Mouse (Mus musculus) forebrain, embryonic 10.5 days (tissue): Measurements from ENCODE around the gene Krt5. TPM values are rescaled to one million over a fixed set of nuclear protein-coding genes. Genes with fewer than 3 reads are reported as not detected.

Source experiments
- DNase-seq: peaks from one replicate; pipeline ENCODE4 v3.0.0-alpha.2; 2017; ENCODE audit warnings: low spot score; ENCODE audit errors: extremely low spot score
- H3K27ac ChIP-seq: fragments of 300-500 bp; sonication (generic); 2 replicates; pipeline ENCODE4 v1.5.1; 2016; ENCODE audit warnings: mild to moderate bottlenecking
- H3K27me3 ChIP-seq: fragments of 300-500 bp; sonication (generic); 2 replicates; pipeline ENCODE4 v1.6.1; 2016; ENCODE audit warnings: mild to moderate bottlenecking; ENCODE audit not compliant: poor library complexity, severe bottlenecking
- H3K36me3 ChIP-seq: fragments of 300-500 bp; sonication (generic); replicated peaks from 2 replicates; pipeline ENCODE4 v1.6.1; 2016; ENCODE audit warnings: mild to moderate bottlenecking, moderate library complexity
- H3K4me1 ChIP-seq: fragments of 300-500 bp; sonication (generic); 2 replicates; pipeline ENCODE4 v1.6.1; 2016
- H3K4me3 ChIP-seq: fragments of 300-500 bp; sonication (generic); 2 replicates; pipeline ENCODE4 v1.5.1; 2016; ENCODE audit warnings: mild to moderate bottlenecking, moderate library complexity
- H3K9me3 ChIP-seq: fragments of 300-500 bp; sonication (generic); 2 replicates; pipeline ENCODE4 v1.6.1; 2016; ENCODE audit warnings: mild to moderate bottlenecking, moderate library complexity
- WGBS: fragments of 180-500 bp; shearing (Covaris S2); methylation state at CpG from one replicate; pipeline ENCODE4 v1.1.7; 2016; 5-methylcytosine and 5-hydroxymethylcytosine counted together
- polyA plus RNA-seq: library from polyadenylated mRNA; unstranded; fragments of >200 nt; fragmentation: Nextera tagmentation; extraction: Ambion mirVana; gene quantifications from 2 replicates; pipeline ENCODE4 v1.2.1, GENCODE M21; 2016

The Krt5 gene
- 0.37 and 0.41 TPM in 2 replicates for polyA plus RNA-seq

DNA sequence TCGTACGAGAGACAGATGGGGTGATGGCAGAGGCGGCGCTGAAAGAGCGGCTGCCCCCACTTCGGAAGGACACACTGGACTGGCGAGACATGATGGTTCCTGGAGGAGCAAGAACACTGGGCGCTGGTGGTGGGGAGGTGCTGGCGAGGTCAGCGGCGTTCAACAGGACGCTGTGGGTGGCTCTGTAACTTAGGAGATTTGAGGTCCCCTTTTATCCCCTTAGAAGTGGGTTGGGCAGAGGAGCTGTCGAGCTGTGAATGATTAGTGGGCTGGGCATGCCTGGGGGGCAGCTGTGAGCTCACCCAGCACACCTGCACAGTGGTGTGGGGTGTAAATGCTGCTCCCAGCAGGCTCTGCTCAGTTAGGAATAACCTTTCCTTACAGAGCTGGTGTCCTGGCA is at the start of gene Krt5:
Gene Krt5, minus strand, starts transcription at position 179 of the 400 bp plus-strand sequence.
- H3K36me3 ChIP-seq, result no peaks in the 10 kb centered on the region
- WGBS, result 85% methylated on average over 13 of the region's 13 CpGs
- DNase-seq, result no peak
- H3K4me3 ChIP-seq, result no peak within 1 kb of the TSS
- no peak within 1 kb of the TSS for H3K27ac ChIP-seq
- H3K27me3 ChIP-seq, result no peaks in the 10 kb centered on the region
- H3K9me3 ChIP-seq, result no peaks in the 10 kb centered on the region
- H3K4me1 ChIP-seq, result peaks cover 12% of the 10 kb centered on the region; the same call in 1 of the 2 replicates

- H3K27ac ChIP-seq, result no peak within 1 kb of the TSS
- no peak for DNase-seq
- H3K4me1 ChIP-seq, result no peaks in the 10 kb centered on the region
- no peak within 1 kb of the TSS for H3K4me3 ChIP-seq
- peaks cover 5% of the 10 kb centered on the region; the same call in 1 of the 2 replicates for H3K27me3 ChIP-seq
- WGBS, result 62% methylated on average over 14 of the region's 14 CpGs
- H3K9me3 ChIP-seq, result no peaks in the 10 kb centered on the region
- no peaks in the 10 kb centered on the region for H3K36me3 ChIP-seq
Observed at GRCm38 (mm10) chr15:101742711-101743110, 30.0 kb upstream of the Krt5 start, which contains the start of gene Krt71. TSS of gene Krt71 (minus strand) at chr15:101743109.

- no peak for DNase-seq
- H3K4me1 ChIP-seq, result no peaks in the 10 kb centered on the region
- 81% methylated on average over 7 of the region's 7 CpGs for WGBS
- no peaks in the 10 kb centered on the region for H3K36me3 ChIP-seq
- H3K27me3 ChIP-seq, result peaks cover 2% of the 10 kb centered on the region; the same call in 1 of the 2 replicates
- no peak overlapping the region for H3K4me3 ChIP-seq
- no peak overlapping the region for H3K27ac ChIP-seq
- H3K9me3 ChIP-seq, result no peaks in the 10 kb centered on the region
Observed at GRCm38 (mm10) chr15:101737786-101738185, 25.1 kb upstream of the Krt5 start.

- Histone ChIP-seq H3K9me3 (no peaks in the 10 kb centered on the region), H3K36me3 (no peaks in the 10 kb centered on the region), H3K27me3 (no peaks in the 10 kb centered on the region), H3K27ac (no peak overlapping the region), H3K4me3 (no peak overlapping the region), H3K4me1 (no peaks in the 10 kb centered on the region)
- DNase-seq, result no peak
Observed at GRCm38 (mm10) chr15:101730653-101731052, 18.0 kb upstream of the Krt5 start.

GRCm38 (mm10) chr15:101724686-101725085 is 12.0 kb upstream of the Krt5 start:
- WGBS, result 78% methylated on average over 5 of the region's 5 CpGs
- Histone ChIP-seq H3K27ac (no peak overlapping the region), H3K36me3 (no peaks in the 10 kb centered on the region), H3K4me3 (no peak overlapping the region), H3K4me1 (no peaks in the 10 kb centered on the region), H3K27me3 (no peaks in the 10 kb centered on the region), H3K9me3 (no peaks in the 10 kb centered on the region)
- no peak for DNase-seq

DNA sequence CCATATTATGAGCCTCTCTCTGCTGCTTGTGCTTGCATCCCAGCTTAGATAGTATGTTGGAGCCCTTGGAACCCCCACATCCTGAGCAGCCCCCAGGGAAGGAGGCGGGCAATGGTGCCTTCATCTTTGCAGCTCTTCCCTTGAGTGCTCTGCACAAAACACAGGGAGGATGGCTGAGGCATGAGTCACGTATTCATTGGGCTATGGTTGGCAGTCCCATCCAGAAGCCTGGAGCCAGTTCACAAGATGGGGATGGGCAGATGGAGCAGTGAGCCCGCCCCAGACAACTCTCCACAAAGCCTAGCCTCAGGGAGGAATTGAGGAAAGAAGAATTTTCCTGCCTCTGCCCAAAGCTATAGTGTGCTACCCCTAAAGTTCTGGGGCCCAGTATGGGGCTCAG is 3.1 kb upstream of the Krt5 start:
- no peaks in the 10 kb centered on the region for H3K9me3 ChIP-seq
- H3K27ac ChIP-seq, result no peak overlapping the region
- H3K27me3 ChIP-seq, result no peaks in the 10 kb centered on the region
- no peak for DNase-seq
- no peak overlapping the region for H3K4me3 ChIP-seq
- peaks cover 12% of the 10 kb centered on the region; the same call in 1 of the 2 replicates for H3K4me1 ChIP-seq
- no peaks in the 10 kb centered on the region for H3K36me3 ChIP-seq
- WGBS, result 70% methylated on average over 3 of the region's 3 CpGs

GRCm38 (mm10) chr15:101714356-101714755 is 1.7 kb upstream of the Krt5 start:
- H3K27ac ChIP-seq, result no peak overlapping the region
- 94% methylated on average over 5 of the region's 5 CpGs for WGBS
- no peak for DNase-seq
- no peaks in the 10 kb centered on the region for H3K27me3 ChIP-seq
- H3K36me3 ChIP-seq, result no peaks in the 10 kb centered on the region
- H3K4me3 ChIP-seq, result no peak overlapping the region
- peaks cover 12% of the 10 kb centered on the region; the same call in 1 of the 2 replicates for H3K4me1 ChIP-seq
- H3K9me3 ChIP-seq, result no peaks in the 10 kb centered on the region

- 82% methylated on average over 8 of the region's 8 CpGs for WGBS
- no peak overlapping the region for H3K27ac ChIP-seq
- no peak overlapping the region for H3K4me3 ChIP-seq
- H3K27me3 ChIP-seq, result no peaks in the 10 kb centered on the region
- H3K4me1 ChIP-seq, result peaks cover 12% of the 10 kb centered on the region; the same call in 1 of the 2 replicates
- H3K9me3 ChIP-seq, result no peaks in the 10 kb centered on the region
- no peaks in the 10 kb centered on the region for H3K36me3 ChIP-seq
- no peak for DNase-seq
Observed at GRCm38 (mm10) chr15:101713731-101714130, 1.0 kb upstream of the Krt5 start.

- DNase-seq, result no peak
- WGBS, result 66% methylated on average over 11 of the region's 11 CpGs
- Histone ChIP-seq H3K9me3 (no peaks in the 10 kb centered on the region), H3K27me3 (no peaks in the 10 kb centered on the region), H3K4me3 (no peak overlapping the region), H3K36me3 (no peaks in the 10 kb centered on the region), H3K4me1 (peaks cover 9% of the 10 kb centered on the region; the same call in 1 of the 2 replicates), H3K27ac (no peak overlapping the region)
Observed at GRCm38 (mm10) chr15:101708683-101709082, 4.0 kb downstream of the Krt5 start.

DNA sequence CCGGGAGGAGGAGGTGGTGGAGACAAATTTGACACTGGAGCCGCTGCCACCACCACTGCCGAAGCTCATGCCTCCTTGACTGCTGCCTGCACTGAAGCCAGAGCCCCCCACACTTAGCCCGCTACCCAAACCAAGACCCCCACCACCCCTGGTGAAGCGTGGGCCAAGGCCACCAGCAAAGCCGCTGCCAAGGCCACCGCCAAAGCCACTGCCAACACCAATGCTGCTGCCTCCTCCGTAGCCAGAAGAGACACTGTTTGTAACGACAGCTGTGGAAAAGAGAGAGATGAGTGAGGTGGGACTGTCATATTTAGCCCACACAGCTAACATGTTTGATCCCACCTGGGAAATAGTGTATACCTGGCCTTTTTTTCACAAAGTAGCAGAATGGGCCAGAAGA is 5.2 kb downstream of the Krt5 start:
- peaks cover 6% of the 10 kb centered on the region for H3K4me1 ChIP-seq
- no peaks in the 10 kb centered on the region for H3K36me3 ChIP-seq
- H3K27me3 ChIP-seq, result no peaks in the 10 kb centered on the region
- H3K9me3 ChIP-seq, result no peaks in the 10 kb centered on the region
- H3K4me3 ChIP-seq, result no peak overlapping the region
- DNase-seq, result no peak
- no peak overlapping the region for H3K27ac ChIP-seq
- 89% methylated on average over 9 of the region's 9 CpGs for WGBS

- Histone ChIP-seq H3K9me3 (no peaks in the 10 kb centered on the region), H3K36me3 (no peaks in the 10 kb centered on the region), H3K4me1 (peaks cover 19% of the 10 kb centered on the region), H3K4me3 (no peak overlapping the region), H3K27me3 (no peaks in the 10 kb centered on the region), H3K27ac (no peak overlapping the region)
- 66% methylated on average over 4 of the region's 4 CpGs for WGBS
- no peak for DNase-seq
Observed at GRCm38 (mm10) chr15:101704066-101704465, 8.6 kb downstream of the Krt5 start.

DNA sequence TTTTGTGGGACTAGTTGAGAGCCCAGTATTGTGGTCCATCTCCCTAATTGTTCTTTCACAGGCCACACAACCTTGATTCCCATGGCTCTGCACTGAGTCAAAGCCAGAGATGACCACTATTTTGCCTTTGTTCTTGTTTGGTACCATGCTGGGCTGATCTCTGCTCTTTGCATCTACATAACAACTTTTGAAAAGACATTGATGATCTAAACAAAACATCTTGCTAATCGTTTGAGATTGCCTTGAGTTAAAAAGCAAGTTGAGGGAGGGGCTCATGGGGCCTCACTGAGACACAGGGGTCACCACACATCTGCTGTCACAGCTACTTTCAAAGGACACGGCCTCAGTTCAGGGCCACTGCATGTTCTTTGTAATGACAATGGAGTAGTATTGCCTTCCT is 10.3 kb downstream of the Krt5 start:
- no peak for DNase-seq
- Histone ChIP-seq H3K9me3 (no peaks in the 10 kb centered on the region), H3K4me1 (peaks cover 19% of the 10 kb centered on the region), H3K36me3 (no peaks in the 10 kb centered on the region), H3K27ac (no peak overlapping the region), H3K27me3 (no peaks in the 10 kb centered on the region), H3K4me3 (no peak overlapping the region)
- WGBS, result 30% methylated on average over 2 of the region's 2 CpGs

- no peak overlapping the region for H3K27ac ChIP-seq
- DNase-seq, result no peak
- WGBS, result 80% methylated on average over 8 of the region's 8 CpGs
- no peaks in the 10 kb centered on the region for H3K9me3 ChIP-seq
- no peaks in the 10 kb centered on the region for H3K36me3 ChIP-seq
- no peak overlapping the region for H3K4me3 ChIP-seq
- H3K4me1 ChIP-seq, result peaks cover 19% of the 10 kb centered on the region
- no peaks in the 10 kb centered on the region for H3K27me3 ChIP-seq
Observed at GRCm38 (mm10) chr15:101699866-101700265, 12.8 kb downstream of the Krt5 start.

DNA sequence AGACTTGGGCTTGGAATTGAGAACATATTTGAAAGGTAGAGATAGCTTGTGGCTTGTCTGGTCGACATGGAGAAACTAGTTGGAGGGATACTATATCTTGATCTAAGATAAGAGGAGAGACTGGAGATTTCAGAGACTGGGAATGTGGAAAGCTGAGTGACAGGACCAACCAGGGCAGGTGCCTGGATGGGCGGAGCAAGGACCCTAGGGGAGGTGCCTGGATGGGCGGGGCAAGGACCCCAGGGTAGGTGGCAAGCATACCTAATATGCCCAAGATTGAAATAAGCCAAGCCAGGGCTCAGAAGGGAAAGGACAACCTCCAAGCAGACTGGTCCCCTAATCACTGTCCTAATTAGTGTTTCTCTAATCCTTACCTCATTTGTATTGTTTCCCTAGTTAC is 13.5 kb downstream of the Krt5 start:
- WGBS, result 72% methylated on average over 3 of the region's 3 CpGs
- no peak overlapping the region for H3K27ac ChIP-seq
- H3K9me3 ChIP-seq, result no peaks in the 10 kb centered on the region
- H3K27me3 ChIP-seq, result no peaks in the 10 kb centered on the region
- no peaks in the 10 kb centered on the region for H3K36me3 ChIP-seq
- no peak for DNase-seq
- H3K4me3 ChIP-seq, result no peak overlapping the region
- H3K4me1 ChIP-seq, result peaks cover 19% of the 10 kb centered on the region
